Mouse (Mus musculus) liver, adult (tissue): ENCODE data around the gene Ifi27l2a.

ENCODE experiments used
- GATA4 ChIP-seq: IDR thresholded peaks from 2 replicates; pipeline ENCODE4 v1.6.1; 2014; ENCODE audit warnings: mild to moderate bottlenecking, low read length; ENCODE audit not compliant: insufficient replicate concordance

The Ifi27l2a gene

DNA sequence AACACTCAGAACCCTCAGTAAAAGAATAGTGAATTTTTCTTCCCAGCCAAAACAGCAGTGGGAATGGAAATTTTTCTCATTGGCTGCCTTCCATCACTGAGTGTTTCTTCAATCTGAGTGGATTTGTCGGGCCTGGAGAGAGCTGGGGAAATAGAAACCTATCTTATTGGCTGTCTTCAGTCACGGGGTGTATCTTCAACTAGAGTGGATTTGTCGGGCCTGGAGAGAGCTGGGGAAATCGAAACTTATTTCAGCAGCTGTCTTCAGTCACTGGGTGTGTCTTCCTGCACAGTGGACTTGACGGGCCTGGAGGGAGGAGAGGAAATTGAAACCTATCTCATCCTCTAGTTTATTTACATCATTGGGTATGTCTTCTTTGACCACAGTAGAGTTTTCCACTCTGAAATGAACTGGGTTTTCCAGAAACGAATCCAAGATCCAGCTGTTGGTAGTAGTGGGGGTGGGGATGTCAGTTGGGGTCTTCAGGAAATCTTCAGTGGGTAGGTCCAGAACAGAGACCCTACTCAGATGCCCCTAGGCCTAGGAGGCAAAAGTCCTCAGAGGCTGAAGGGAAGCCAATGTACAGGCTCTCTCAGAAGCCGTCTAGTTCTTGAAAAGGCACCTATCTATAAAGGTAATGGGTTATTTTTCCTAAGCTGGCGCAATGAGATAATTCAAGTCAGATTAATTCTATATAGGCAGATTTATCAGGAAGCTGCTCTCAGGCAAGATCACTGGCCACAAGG lies 9.3 kb downstream of the Ifi27l2a start, which contains the start of gene Ifi27:
Ifi27 (plus strand) TSS at position 226 of the 746 bp plus-strand sequence.
- TF ChIP-seq GATA4: no peak

DNA sequence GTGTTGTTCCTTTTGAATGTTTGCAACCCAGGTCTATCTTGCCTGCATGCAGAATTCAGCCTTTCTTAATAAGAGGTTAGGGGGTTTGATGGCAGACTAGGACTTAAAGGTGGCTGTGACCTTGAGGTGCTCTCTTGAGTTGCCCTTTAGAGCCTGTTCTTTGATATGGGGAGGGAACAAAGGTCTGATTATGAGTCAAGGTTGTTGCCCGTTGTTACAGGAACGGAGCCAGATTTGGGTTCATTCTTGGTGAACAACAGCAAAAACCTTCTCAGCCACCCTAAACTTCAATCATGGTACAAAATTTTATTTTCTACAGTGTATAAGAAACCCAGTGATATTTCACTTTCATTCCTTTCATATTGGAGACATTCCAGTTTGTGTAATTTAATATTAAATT lies 10.1 kb downstream of the Ifi27l2a start:
- TF ChIP-seq GATA4: no peak

GRCm38 (mm10) chr12:103426710-103427109 lies 16.8 kb downstream of the Ifi27l2a start:
- TF ChIP-seq GATA4: no peak

GRCm38 (mm10) chr12:103425729-103426470 lies 17.6 kb downstream of the Ifi27l2a start, which contains the start of gene Ddx24:
Gene Ddx24, minus strand, starts transcription at chr12:103425830.
- peak; percentile 98; the same call in 1 of the 2 replicates for TF ChIP-seq GATA4

DNA sequence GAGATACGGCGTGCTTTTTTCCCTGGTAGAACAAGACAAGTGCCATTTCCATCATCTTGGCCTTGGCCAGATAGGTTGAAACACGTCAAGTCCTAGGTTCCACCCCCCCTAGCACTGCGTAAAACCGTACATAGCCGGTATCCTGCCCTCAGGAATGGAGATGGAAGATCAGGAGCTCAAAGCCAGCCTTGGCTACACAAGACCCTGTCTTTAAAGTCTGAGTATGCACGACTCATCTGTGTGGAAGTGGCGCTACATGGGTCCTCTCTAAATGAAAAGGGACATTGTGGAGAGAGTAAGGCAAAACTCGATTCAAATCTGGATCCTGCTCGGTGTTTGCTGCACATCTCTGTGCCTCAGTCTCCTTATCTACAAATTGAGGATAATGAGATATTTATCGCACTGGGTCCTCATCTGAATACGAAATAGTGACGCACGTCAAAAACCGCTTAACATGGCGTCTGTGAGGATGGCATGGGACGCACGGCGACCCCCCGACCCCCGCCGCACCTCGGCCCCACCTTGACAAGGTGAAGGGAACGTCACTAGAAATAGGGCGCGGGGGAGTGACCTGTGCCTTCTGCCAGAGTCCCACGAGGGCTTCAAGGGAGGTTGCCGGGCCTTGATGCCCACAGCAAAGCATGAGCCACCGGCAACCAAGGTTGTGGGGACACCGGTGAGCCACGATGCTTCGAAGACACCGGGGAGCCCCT lies 18.3 kb downstream of the Ifi27l2a start:
- no peak for TF ChIP-seq GATA4

GRCm38 (mm10) chr12:103408144-103408543 lies 35.3 kb downstream of the Ifi27l2a start:
- TF ChIP-seq GATA4: no peak

GRCm38 (mm10) chr12:103407720-103408119 lies 35.8 kb downstream of the Ifi27l2a start, which contains the start of gene 9330161L09Rik:
Gene 9330161L09Rik, minus strand, starts transcription at chr12:103407820.
- no peak for TF ChIP-seq GATA4

- TF ChIP-seq GATA4: no peak
These were observed 39.3 kb downstream of the Ifi27l2a start for GRCm38 (mm10) chr12:103404131-103404530.

- no peak for TF ChIP-seq GATA4
These were observed 46.7 kb downstream of the Ifi27l2a start for GRCm38 (mm10) chr12:103396751-103397150.

- TF ChIP-seq GATA4: no peak
These were observed 47.8 kb downstream of the Ifi27l2a start for GRCm38 (mm10) chr12:103395486-103396275.

- TF ChIP-seq GATA4: no peak
These were observed 50.0 kb downstream of the Ifi27l2a start for GRCm38 (mm10) chr12:103393528-103393927.
